Mouse (Mus musculus) liver, adult (tissue): ENCODE measurements around the gene Gpatch3.
A peak's percentile ranks its signal among the peaks of the same experiment; 100 is the strongest.

Experiments used
- GATA4 ChIP-seq: IDR thresholded peaks from 2 replicates; pipeline ENCODE4 v1.6.1; 2014; ENCODE audit warnings: mild to moderate bottlenecking, low read length; ENCODE audit not compliant: insufficient replicate concordance

Gpatch3 gene

GRCm38 (mm10) chr4:133574070-133574842 is at the start of gene Gpatch3:
Gene Gpatch3 (plus strand): TSS chr4:133574745.
- TF ChIP-seq GATA4: no peak

DNA sequence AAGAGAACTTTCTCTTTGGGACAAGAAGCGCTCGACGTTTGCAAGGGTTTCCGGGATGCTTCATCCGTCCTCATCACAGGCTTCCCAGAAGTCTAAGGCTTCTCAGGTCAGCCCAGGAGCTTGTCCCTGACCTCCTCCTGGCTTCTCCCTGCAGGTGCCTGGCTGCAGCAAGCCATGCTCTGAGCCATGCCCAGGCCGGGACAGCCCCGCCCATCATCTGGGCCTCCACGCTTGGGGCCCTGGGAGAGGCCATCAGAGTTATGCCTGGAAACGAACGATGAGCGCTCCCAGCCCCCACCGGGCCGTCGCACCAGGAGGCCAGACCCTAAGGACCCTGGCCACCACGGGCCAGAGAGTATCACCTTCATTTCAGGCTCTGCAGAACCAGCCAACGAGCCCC is 46.8 kb upstream of the Gpatch3 start:
- TF ChIP-seq GATA4: no peak

DNA sequence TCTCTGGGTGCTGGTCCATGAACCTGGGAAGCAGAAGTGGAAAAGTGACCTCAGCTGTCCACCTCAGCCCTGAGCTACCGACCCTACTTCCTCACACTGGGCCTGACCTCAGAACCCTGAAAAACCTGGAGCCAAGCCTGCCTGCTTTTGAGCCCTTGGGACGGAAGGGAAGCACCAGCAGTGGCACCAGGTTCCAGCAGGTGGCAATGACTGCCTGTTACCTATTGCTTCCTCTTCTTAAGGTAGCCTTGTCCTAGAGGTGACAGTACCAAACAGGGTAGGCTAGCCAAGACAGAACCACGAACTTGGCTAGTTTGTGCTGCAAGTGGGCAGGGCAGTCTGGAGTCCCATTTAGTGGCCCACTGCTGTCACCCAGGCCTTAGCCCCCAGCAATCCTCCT is 41.8 kb upstream of the Gpatch3 start:
- TF ChIP-seq GATA4: no peak

DNA sequence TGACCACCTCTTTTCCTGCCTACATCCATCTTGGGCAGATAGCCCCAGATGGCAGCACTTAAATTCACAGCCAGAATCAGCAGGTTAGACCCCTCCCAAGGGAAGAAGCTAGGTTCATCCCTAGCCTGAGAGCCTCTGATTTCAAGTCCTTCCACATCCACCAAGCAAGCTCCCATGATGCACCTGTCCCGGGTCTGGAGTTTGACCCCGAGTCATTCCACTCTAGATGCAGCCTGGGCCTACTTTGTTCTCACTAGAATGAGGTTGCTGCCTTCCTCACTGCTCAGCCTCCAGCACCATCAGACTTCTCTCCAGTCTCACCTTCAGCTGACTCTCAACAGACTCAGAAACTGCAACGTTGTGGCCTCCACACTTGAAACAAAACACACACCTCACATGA is 38.5 kb upstream of the Gpatch3 start:
- no peak for TF ChIP-seq GATA4

DNA sequence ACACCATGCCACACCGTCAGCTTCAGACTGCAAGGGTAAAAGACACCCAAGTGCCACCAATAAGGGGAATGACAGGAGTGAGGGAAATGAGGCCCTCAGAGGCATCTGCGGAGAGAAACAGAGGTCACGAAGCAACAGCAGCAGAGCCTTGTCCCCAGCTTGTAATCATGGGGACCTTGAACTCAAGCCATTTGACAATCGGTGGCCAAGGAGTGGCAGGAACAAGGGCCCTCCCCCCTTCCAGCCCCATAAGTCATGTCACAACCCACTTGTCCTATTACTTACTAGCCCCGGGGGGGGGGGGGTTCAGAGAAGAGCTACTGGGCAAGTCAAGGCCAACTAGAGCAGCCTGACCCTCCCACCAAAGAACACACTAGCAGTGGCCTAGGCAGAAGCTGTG is 37.9 kb upstream of the Gpatch3 start:
- TF ChIP-seq GATA4: no peak

GRCm38 (mm10) chr4:133545272-133546231 is 29.0 kb upstream of the Gpatch3 start, which contains the start of gene Nudc:
Gene Nudc (minus strand): TSS chr4:133545996.
- peak; percentile 30; the same call in 1 of the 2 replicates for TF ChIP-seq GATA4

DNA sequence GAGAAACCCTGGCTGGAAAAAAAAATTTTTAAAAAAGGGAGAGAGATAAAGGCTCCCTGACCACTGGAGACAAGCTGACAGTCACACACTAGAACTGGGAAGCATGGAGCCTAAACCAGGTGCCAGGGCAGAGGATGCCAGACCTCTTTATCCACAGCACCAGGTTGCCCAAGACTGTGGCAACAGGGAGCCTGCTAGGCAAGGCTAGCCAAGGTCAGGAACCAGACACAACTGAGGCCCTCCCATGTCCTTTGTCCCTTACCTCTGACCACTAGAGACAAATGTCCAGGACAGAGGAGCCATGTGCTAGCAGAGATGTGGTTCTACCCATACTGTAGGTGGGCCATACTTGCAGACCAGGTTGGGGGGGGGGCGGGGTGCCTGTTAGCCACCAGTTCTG is 22.5 kb upstream of the Gpatch3 start:
- no peak for TF ChIP-seq GATA4

GRCm38 (mm10) chr4:133552768-133553447 is 21.6 kb upstream of the Gpatch3 start, which contains the start of gene Nr0b2:
Gene Nr0b2 (plus strand): TSS chr4:133553376.
- TF ChIP-seq GATA4: peak; percentile 89; the same call in 1 of the 2 replicates

DNA sequence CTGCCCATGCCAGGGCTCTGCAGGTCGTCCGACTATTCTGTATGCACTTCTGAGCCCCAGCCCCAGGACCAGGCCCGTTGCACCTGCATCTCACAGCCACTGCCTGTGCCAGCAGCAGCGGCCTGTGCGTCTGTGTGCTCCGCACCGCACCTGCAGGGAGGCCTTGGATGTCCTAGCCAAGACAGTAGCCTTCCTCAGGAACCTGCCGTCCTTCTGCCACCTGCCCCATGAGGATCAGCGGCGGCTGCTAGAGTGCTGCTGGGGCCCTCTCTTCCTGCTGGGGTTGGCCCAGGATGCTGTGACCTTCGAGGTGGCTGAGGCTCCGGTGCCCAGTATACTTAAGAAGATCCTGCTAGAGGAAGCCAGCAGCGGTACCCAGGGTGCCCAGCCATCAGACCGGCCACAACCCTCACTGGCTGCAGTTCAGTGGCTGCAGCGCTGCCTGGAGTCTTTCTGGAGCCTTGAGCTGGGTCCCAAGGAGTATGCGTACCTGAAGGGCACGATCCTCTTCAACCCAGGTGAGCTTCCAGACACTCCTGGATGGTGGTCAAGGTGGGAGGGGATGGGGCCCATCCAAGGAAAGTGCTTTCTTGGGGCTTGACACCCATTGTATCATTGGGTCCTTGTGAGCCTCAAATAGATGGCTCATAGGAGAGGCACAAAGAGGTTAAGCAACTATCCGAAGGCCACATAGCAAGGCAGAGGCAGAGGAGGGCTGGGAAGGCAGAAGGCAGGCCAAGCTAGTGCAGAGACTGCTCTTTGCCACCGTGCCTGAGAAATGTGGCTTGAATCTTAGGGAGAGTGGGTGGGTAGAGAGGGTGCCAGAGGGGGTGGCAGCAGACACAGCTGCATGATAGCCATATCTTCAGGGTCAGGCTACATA is 20.9 kb upstream of the Gpatch3 start:
- no peak for TF ChIP-seq GATA4

GRCm38 (mm10) chr4:133557041-133557717 is 17.4 kb upstream of the Gpatch3 start:
- peak; percentile 98 for TF ChIP-seq GATA4

DNA sequence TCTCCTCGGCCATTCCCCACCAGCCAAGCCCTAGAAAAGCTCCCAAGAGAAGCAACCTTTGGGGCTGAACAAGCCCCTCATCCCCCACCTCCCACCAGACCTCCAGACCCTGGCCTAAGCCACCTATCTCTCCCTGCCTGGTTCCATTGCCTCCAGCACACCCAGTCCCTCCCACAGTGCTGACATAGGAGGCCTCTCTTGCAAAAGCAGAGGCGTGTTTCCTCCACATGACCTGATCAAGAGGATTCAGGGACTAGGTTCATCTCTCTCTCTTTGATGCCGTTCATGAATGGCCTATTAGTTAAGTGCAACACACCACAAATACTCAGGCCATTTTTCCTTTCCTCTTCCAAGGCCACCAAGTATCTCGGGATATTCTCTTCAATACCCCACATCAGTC is 14.7 kb upstream of the Gpatch3 start:
- no peak for TF ChIP-seq GATA4

DNA sequence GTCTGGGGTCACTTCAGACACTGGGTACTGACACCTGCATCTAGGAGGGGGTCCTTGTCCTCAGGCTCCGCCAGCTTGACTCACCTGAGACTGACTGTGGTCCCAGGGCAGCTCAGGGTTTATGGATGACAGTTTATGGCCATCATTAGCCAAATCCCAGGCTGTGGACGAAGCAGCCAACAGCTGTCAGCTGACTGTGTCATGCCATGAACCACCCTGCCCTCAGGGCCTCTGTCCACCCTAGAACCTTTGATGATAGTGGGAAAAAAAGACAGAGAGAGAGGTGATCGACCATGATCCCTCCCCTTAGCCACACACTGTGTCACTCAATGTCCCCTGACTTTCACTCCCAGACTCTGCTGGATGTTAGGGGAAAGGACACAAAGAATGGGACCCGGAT is 12.9 kb upstream of the Gpatch3 start:
- TF ChIP-seq GATA4: peak; percentile 34; the same call in 1 of the 2 replicates

DNA sequence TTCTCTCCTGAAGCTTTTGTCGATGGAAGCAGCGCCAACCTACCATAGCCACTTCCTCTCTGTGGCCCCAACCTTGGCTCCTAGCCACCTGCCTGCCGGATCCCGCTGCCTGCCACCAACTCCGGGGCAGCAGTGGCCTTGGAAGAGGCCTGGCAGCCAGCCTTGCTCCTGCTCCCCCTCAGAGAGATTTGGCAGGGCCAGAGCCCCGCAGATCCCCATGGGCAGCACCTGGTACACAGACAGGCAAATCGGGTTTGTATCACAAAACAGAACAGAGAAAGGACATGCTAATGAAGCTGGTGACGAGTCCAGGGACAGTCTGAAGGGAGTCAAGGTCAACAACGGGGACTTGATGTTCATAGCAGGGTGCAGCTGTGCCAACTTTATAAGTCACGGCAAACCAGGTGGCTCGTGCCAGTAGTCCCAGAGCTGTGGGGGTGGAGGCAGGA is 11.4 kb upstream of the Gpatch3 start:
- TF ChIP-seq GATA4: peak; percentile 32; the same call in 1 of the 2 replicates
